Mouse (Mus musculus) heart, embryonic 11.5 days (tissue): Measurements from ENCODE around the gene Meis2. TPM values are rescaled to one million over a fixed set of nuclear protein-coding genes. Genes with fewer than 3 reads are reported as not detected.

Experiments used
- ATAC-seq: fragments of 200-750 bp; cut with Nextera tagmentation; replicated peaks from 2 replicates; pipeline ENCODE4 v1.8.0; 2017; ENCODE audit warnings: moderate library complexity; ENCODE audit not compliant: insufficient number of reproducible peaks, low FRiP score, low TSS enrichment
- H3K27ac ChIP-seq: fragments of 300-500 bp; sonication (generic); 2 replicates; pipeline ENCODE4 v1.5.1; 2014; ENCODE audit warnings: mild to moderate bottlenecking, low read depth, low read length
- H3K27me3 ChIP-seq: fragments of 300-500 bp; sonication (generic); 2 replicates; pipeline ENCODE4 v1.6.1; 2014; ENCODE audit warnings: mild to moderate bottlenecking, low read length, mixed read lengths; ENCODE audit not compliant: control insufficient read depth, insufficient read depth
- H3K36me3 ChIP-seq: fragments of 300-500 bp; sonication (generic); 2 replicates; pipeline ENCODE4 v1.6.1; 2014; ENCODE audit warnings: mild to moderate bottlenecking, low read length, moderate library complexity, mixed read lengths; ENCODE audit not compliant: control insufficient read depth, insufficient read depth
- H3K4me1 ChIP-seq: fragments of 300-500 bp; sonication (generic); 2 replicates; pipeline ENCODE4 v1.6.1; 2014; ENCODE audit warnings: low read length; ENCODE audit not compliant: control insufficient read depth, insufficient read depth
- H3K4me2 ChIP-seq: fragments of 300-500 bp; sonication (generic); 2 replicates; pipeline ENCODE4 v1.6.1; 2014; ENCODE audit warnings: mild to moderate bottlenecking, moderate library complexity
- H3K4me3 ChIP-seq: fragments of 300-500 bp; sonication (generic); 2 replicates; pipeline ENCODE4 v1.5.1; 2014; ENCODE audit warnings: low read depth, low read length
- H3K9ac ChIP-seq: fragments of 300-500 bp; sonication (generic); 2 replicates; pipeline ENCODE4 v1.6.1; 2014; ENCODE audit warnings: mild to moderate bottlenecking, low read depth, low read length, moderate library complexity
- H3K9me3 ChIP-seq: fragments of 300-500 bp; sonication (generic); replicated peaks from 2 replicates; pipeline ENCODE4 v1.6.1; 2016; ENCODE audit warnings: low read length; ENCODE audit not compliant: control insufficient read depth
- WGBS: fragments of 180-500 bp; shearing (Covaris S2); extraction: QIAGEN DNeasy Blood & Tissue Kit; methylation state at CpG from one replicate; pipeline ENCODE4 v1.1.7; 2014; ENCODE audit not compliant: insufficient replicate concordance; 5-methylcytosine and 5-hydroxymethylcytosine counted together
- polyA plus RNA-seq: library from polyadenylated mRNA; unstranded; fragments of >200 nt; fragmentation: Nextera tagmentation; extraction: Ambion mirVana; gene quantifications from 2 replicates; pipeline ENCODE4 v1.2.1, GENCODE M21; 2014

Meis2 gene
- polyA plus RNA-seq, 1 experiment from 2014 or later: 59.8 TPM

- Histone ChIP-seq H3K9me3 (no peaks in the 10 kb centered on the region), H3K4me3 (no peak overlapping the region), H3K27me3 (no peaks in the 10 kb centered on the region), H3K4me1 (peaks cover 30% of the 10 kb centered on the region), H3K4me2 (no peak overlapping the region), H3K9ac (no peak overlapping the region), H3K36me3 (peaks cover 2% of the 10 kb centered on the region; the same call in 1 of the 2 replicates), H3K27ac (peak overlapping the region; percentile 59; the same call in 1 of the 2 replicates)
- ATAC-seq: no peak
- WGBS: 41% methylated on average over 8 of the region's 8 CpGs
Measured at GRCm38 (mm10) chr2:116047365-116047764, 18.3 kb downstream of the Meis2 start.

- Histone ChIP-seq H3K36me3 (peaks cover 2% of the 10 kb centered on the region; the same call in 1 of the 2 replicates), H3K27ac (no peak overlapping the region), H3K9me3 (no peaks in the 10 kb centered on the region), H3K27me3 (no peaks in the 10 kb centered on the region), H3K9ac (no peak overlapping the region), H3K4me3 (no peak overlapping the region), H3K4me1 (peaks cover 25% of the 10 kb centered on the region), H3K4me2 (no peak overlapping the region)
- ATAC-seq: no peak
- 68% methylated on average over 7 of the region's 7 CpGs for WGBS
Measured at GRCm38 (mm10) chr2:116045048-116045447, 20.6 kb downstream of the Meis2 start.

- no peak for ATAC-seq
- H3K27ac ChIP-seq: no peak overlapping the region
- WGBS: 80% methylated on average over 12 of the region's 12 CpGs
- H3K9ac ChIP-seq: no peak overlapping the region
- no peak overlapping the region for H3K4me2 ChIP-seq
- H3K9me3 ChIP-seq: no peaks in the 10 kb centered on the region
- no peaks in the 10 kb centered on the region for H3K36me3 ChIP-seq
- peaks cover 22% of the 10 kb centered on the region for H3K4me1 ChIP-seq
- H3K4me3 ChIP-seq: no peak overlapping the region
- no peaks in the 10 kb centered on the region for H3K27me3 ChIP-seq
Measured at GRCm38 (mm10) chr2:116042934-116043698, 22.5 kb downstream of the Meis2 start.

- no peak for ATAC-seq
- Histone ChIP-seq H3K4me1 (peaks cover 17% of the 10 kb centered on the region), H3K9ac (no peak overlapping the region), H3K36me3 (no peaks in the 10 kb centered on the region; the same call in 1 of the 2 replicates), H3K4me3 (no peak overlapping the region), H3K27me3 (no peaks in the 10 kb centered on the region), H3K4me2 (no peak overlapping the region), H3K27ac (no peak overlapping the region), H3K9me3 (no peaks in the 10 kb centered on the region)
- 65% methylated on average over 9 of the region's 9 CpGs for WGBS
Measured at GRCm38 (mm10) chr2:116042447-116042846, 23.2 kb downstream of the Meis2 start.

- Histone ChIP-seq H3K36me3 (no peaks in the 10 kb centered on the region; the same call in 1 of the 2 replicates), H3K4me1 (peaks cover 12% of the 10 kb centered on the region), H3K4me2 (no peak overlapping the region), H3K27me3 (no peaks in the 10 kb centered on the region), H3K9ac (no peak overlapping the region), H3K4me3 (no peak overlapping the region), H3K27ac (no peak overlapping the region), H3K9me3 (no peaks in the 10 kb centered on the region)
- 59% methylated on average over 9 of the region's 9 CpGs for WGBS
- no peak for ATAC-seq
Measured at GRCm38 (mm10) chr2:116041683-116042262, 23.9 kb downstream of the Meis2 start.

GRCm38 (mm10) chr2:116035345-116035744, 30.3 kb downstream of the Meis2 start:
- 91% methylated on average over 5 of the region's 5 CpGs for WGBS
- Histone ChIP-seq H3K4me3 (no peak overlapping the region), H3K4me2 (no peak overlapping the region), H3K4me1 (no peaks in the 10 kb centered on the region), H3K27ac (no peak overlapping the region), H3K27me3 (no peaks in the 10 kb centered on the region), H3K9me3 (no peaks in the 10 kb centered on the region), H3K9ac (no peak overlapping the region), H3K36me3 (peaks cover 5% of the 10 kb centered on the region; the same call in 1 of the 2 replicates)
- no peak for ATAC-seq

GRCm38 (mm10) chr2:116028127-116028526, 37.5 kb downstream of the Meis2 start:
- Histone ChIP-seq H3K27me3 (no peaks in the 10 kb centered on the region), H3K4me1 (no peaks in the 10 kb centered on the region), H3K36me3 (peaks cover 9% of the 10 kb centered on the region), H3K4me3 (no peak overlapping the region), H3K27ac (no peak overlapping the region), H3K9ac (no peak overlapping the region), H3K4me2 (no peak overlapping the region), H3K9me3 (no peaks in the 10 kb centered on the region)
- ATAC-seq: no peak
- 72% methylated on average over 3 of the region's 3 CpGs for WGBS

GRCm38 (mm10) chr2:116022876-116023275, 42.8 kb downstream of the Meis2 start:
- H3K9me3 ChIP-seq: no peaks in the 10 kb centered on the region
- H3K4me2 ChIP-seq: no peak overlapping the region
- H3K4me1 ChIP-seq: peaks cover 20% of the 10 kb centered on the region
- WGBS: 82% methylated on average over 5 of the region's 5 CpGs
- H3K27ac ChIP-seq: no peak overlapping the region
- H3K27me3 ChIP-seq: no peaks in the 10 kb centered on the region
- H3K36me3 ChIP-seq: 0 out of 2 replicates have a peak, but pooled peaks cover 2% of the 10 kb centered on the region
- ATAC-seq: no peak
- no peak overlapping the region for H3K4me3 ChIP-seq
- no peak overlapping the region for H3K9ac ChIP-seq
